Mouse (Mus musculus): ENCODE data around the gene Olfr549.

DNA sequence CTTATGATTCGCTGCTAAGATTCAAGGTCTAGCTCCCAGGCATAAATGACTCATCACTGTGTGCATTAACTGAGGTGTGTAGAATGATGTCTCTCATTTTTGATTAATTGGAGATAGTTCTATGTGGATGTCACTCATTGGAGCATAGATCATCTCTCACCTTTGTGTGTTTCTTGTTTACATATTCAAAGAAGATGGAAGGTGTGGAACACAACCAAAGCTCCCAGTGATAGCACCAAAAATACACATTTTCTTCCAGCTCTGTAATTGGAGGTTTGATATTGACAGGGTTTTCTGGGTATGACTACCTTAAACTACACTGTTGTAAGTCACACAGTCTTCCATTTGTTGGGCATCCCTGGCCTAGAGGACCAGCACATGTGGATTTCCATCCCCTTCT lies 15.2 kb upstream of the Olfr549 start, which contains the start of gene Olfr547:
- TF ChIP-seq POLR2A (IDR thresholded peaks at IDR 0.05; ENCODE audit: insufficient read depth, low read depth, low read length) (no peak), CTCF (IDR thresholded peaks at IDR 0.05) (no peak)

All from heart, adult 2 months (tissue).